Mouse (Mus musculus) layer of hippocampus, adult 9-10 months (tissue): Measurements from ENCODE around the gene Itpr1.

Source experiments
- DNase-seq: peaks from one replicate; pipeline ENCODE4 v3.0.0; 2022; ENCODE audit warnings: low spot score

Itpr1 gene

DNA sequence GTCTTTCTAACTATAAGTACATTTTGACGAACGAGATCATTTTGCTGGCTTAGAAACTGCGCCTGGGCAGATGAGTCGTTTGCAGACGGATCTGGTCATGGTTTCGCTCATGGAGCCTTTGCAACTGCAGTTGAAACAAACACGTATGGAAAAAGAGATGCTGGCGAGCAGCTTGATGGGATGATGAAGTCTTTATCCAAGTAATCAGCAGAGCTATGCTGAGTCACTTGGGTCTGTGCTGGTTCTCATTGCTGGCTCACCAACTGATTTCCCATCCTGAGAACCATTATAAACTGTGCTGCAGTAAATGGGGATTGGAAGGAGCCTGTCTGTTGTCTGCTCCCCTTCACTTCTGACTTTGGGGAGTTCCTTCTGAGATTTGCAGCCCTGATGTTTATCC, 31.7 kb downstream of the Itpr1 start:
- no peak for DNase-seq

- no peak for DNase-seq
Measured at GRCm38 (mm10) chr6:108246369-108247085, 33.6 kb downstream of the Itpr1 start.

DNA sequence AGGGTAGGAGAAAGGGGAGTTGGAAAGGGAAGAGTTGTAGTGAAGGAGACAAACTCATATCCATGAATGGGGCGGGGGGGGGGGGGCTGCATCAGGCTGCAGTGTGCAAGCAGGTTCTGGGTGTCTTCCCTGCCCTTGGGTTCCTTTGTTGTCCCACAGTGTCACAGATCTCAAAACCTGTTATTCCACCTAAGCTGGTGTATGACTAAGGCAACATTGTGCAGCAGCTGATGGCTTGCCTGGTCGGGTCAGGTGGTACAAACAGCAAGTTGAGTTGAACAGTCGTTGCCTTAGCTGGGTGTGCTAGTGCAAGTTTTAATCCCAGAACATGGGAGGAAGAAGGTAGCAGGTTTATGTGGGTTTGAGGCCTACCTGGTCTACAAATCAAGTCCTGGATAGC, 34.3 kb downstream of the Itpr1 start:
- DNase-seq: no peak

- no peak for DNase-seq
Measured at GRCm38 (mm10) chr6:108248519-108248918, 35.6 kb downstream of the Itpr1 start.

GRCm38 (mm10) chr6:108249031-108249917, 36.4 kb downstream of the Itpr1 start:
- no peak for DNase-seq

- no peak for DNase-seq
Measured at GRCm38 (mm10) chr6:108249918-108250225, 37.0 kb downstream of the Itpr1 start.

GRCm38 (mm10) chr6:108250416-108250815, 37.5 kb downstream of the Itpr1 start:
- DNase-seq: no peak

DNA sequence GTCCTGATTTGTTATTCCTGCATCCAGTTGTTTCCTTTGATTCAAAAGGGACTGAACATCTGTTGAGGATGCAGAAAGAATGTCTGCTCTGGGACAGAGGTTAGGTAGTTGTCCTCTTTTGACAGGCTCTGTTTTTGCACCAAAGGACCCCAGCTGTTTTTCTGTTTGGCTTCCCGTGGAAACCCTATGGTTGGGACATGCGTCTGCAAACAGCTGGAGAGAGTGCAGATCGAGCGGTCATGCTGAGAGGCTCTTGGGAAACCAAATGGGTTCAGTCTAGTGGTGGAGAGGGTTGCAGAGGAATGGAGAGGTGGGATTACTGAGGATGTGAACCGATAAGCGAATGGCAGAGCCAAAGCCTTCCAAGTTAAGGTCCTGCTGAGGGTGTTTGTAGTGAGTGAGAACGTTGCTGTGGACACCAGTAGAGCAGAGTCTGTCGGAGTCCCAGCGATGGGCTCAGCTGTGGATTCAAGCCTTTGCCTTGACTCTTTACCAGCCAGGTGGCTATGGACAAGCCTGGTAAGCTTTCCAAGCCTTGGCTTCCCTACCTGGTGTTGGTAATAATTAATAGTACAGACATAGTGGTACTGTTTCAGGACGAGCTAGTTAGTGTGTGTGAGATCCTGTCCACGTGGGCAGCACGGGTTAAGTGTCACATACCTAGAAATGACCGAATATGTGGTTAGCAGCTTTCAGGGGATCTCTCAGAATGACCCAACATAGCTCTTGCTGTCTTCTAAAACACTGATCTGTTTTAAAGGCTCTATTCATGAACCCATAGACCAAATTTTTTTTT, 39.9 kb downstream of the Itpr1 start:
- DNase-seq: no peak

- no peak for DNase-seq
Measured at GRCm38 (mm10) chr6:108254132-108255064, 41.5 kb downstream of the Itpr1 start.

DNA sequence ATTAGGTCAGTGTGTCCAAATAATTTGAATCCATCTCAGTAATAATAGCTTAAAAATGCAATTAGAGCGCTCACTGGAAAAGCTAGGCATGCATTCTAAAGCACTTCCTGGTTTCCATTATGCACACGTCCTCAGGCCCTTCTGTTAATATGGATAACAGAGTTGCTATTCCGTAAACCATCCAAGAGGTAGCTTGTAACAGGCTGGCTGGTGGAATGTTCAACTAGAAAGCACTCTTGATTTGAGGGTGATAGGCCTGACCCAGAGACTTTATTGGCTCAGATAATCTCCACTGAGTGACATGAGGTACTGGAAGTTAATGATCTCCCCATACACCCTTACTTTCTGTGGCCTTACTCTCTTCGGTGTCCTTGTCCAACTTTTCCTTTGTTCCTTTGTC, 43.0 kb downstream of the Itpr1 start:
- no peak for DNase-seq

GRCm38 (mm10) chr6:108257225-108257624, 44.3 kb downstream of the Itpr1 start:
- DNase-seq: no peak

DNA sequence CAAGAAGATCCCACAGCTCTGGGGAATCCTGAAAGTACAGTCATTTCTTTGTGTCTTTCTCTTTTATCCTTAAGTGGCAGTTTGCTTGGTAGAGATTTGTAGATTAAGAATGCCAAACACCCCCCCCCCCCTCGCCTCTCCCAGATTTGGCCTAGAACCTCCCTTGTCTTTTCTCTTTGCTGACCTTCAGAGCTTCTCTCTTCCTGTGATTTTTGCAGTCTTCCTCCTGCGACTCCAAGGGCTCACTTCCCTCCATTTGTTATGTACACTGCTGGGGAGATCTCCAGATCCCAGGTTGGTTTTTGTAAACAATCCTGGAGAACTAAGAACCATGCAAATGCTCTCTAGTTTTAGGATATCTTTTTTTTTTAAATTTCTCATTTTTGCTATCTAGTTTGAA, 45.7 kb downstream of the Itpr1 start:
- no peak for DNase-seq

DNA sequence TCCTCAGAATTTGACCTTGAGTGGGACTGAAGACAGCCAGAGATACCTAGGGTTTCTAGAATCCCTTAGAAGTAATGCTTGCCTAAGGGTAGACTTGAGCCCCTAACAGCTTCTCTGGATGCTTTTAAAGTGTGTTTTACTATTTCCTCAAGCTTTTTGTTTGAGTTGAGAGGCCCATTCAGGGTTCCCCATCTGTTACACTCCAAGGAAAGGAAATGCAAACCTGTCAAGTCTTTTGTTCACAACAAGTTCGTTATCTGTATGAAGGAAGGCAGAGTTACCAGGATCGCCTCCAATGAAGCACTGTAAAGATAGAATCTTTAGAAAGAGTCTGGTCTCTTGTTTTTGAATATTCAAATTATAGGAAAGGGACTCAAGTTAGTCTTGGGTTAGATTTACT, 46.8 kb downstream of the Itpr1 start:
- DNase-seq: no peak

GRCm38 (mm10) chr6:108261506-108261905, 48.6 kb downstream of the Itpr1 start:
- no peak for DNase-seq

- no peak for DNase-seq
Measured at GRCm38 (mm10) chr6:108264164-108264563, 51.3 kb downstream of the Itpr1 start.

- DNase-seq: no peak
Measured at GRCm38 (mm10) chr6:108273451-108273850, 60.6 kb downstream of the Itpr1 start.

- DNase-seq: peak; percentile 35
Measured at GRCm38 (mm10) chr6:108274364-108275084, 61.6 kb downstream of the Itpr1 start.

DNA sequence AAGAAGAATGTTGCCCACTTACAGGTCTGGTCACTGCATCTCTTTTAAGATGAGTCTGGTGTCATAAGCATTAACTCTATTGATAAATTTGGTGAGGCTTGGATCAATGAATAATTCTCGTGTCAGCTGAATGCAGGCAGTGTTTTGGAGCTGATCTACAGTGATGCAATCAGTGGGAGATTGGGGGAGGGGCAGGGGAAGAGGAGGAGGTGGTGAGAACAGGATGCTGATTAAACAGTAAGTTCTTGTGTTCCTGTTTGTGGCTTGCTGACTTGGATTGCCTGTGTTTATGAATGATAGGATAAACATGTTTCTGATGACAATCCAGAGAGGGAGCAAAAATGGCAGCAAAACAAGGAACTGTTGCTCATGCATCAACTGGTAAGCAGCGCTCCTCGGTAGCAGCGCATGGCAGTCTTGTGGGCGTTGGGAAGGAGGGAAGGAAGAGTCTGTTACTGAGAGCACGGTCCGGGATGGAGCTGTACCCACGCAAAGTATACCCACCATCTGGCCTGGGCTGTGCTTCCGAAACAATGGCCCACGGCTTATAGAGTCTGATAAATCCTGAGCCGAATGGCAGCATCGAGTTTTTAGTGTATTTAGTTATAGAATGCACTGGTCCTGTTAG, 64.1 kb downstream of the Itpr1 start:
- peak; percentile 66 for DNase-seq

DNA sequence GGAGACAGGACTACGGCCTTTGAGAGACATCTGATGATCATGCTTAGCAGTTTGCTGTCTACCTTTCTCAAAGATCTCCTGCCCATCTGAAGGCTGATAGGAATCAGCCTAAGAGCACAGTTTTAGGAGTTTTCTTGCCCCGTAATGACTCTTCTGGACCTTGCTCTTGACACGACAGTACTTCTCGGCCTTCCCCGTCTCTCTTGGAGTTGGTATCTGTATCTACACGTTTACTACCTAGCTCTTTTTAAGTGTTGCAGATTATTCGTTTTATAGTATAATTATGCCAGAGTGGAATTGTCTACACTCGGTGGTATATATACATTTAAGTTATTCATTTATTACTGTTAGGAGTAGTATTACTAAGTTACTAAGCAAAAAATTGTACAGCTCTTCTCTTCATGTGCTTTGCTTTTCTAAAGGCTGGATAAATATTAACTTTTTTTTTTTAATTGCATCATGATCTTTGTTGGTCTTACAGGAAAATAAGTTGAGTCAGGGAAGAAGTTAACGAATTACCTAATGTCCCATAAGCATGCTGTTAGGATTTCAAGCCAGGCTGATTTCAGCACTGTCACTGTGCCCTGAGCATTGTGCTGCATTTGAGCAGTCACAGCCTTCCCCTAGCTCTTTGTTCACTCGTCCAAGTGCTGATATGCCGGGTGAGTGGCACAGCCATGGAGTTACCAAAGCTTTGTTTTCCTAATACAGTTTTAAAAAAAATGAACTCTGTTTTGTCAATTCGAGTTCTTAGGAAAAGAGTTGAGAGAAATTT, 64.9 kb downstream of the Itpr1 start:
- no peak for DNase-seq
